Mouse (Mus musculus) stomach, postnatal 0 days (tissue): ENCODE measurements at regions not wholly inside any gene's neighbourhood (a gene's known extent, or its start where the extent isn't known, plus 50 kb on each side); places are given as distances from the start of the nearest gene placed in this dataset.

ENCODE experiments used
- ATAC-seq: fragments of 200-750 bp; cut with Nextera tagmentation; 2 replicates; pipeline ENCODE4 v1.8.0; 2017; ENCODE audit not compliant: low FRiP score, low TSS enrichment
- DNase-seq: peaks from one replicate; pipeline ENCODE4 v3.0.0-alpha.2; 2016; ENCODE audit warnings: low spot score
- H3K27ac ChIP-seq: fragments of 300-500 bp; sonication (generic); replicated peaks from 2 replicates; pipeline ENCODE4 v1.5.1; 2014; ENCODE audit warnings: mild to moderate bottlenecking, control low read depth
- H3K27me3 ChIP-seq: fragments of 300-500 bp; sonication (generic); 2 replicates; pipeline ENCODE4 v1.6.1; 2014; ENCODE audit warnings: low read length; ENCODE audit not compliant: control insufficient read depth, insufficient read depth
- H3K36me3 ChIP-seq: fragments of 300-500 bp; sonication (generic); 2 replicates; pipeline ENCODE4 v1.6.1; 2014; ENCODE audit warnings: low read length, mixed read lengths; ENCODE audit not compliant: control insufficient read depth, insufficient read depth
- H3K4me1 ChIP-seq: fragments of 300-500 bp; sonication (generic); replicated peaks from 2 replicates; pipeline ENCODE4 v1.6.1; 2014; ENCODE audit warnings: antibody characterized with exemption; ENCODE audit not compliant: control insufficient read depth, insufficient read depth
- H3K4me2 ChIP-seq: fragments of 300-500 bp; sonication (generic); replicated peaks from 2 replicates; pipeline ENCODE4 v1.6.1; 2014; ENCODE audit warnings: low read depth, mild to moderate bottlenecking, control low read depth, moderate library complexity
- H3K4me3 ChIP-seq: fragments of 300-500 bp; sonication (generic); 2 replicates; pipeline ENCODE4 v1.5.1; 2014; ENCODE audit warnings: low read depth, low read length, control low read depth
- H3K9ac ChIP-seq: fragments of 300-500 bp; sonication (generic); 2 replicates; pipeline ENCODE4 v1.6.1; 2014; ENCODE audit warnings: mild to moderate bottlenecking, low read length, control low read depth, mixed read lengths
- H3K9me3 ChIP-seq: fragments of 300-500 bp; sonication (generic); 2 replicates; pipeline ENCODE4 v1.6.1; 2016; ENCODE audit warnings: low read length; ENCODE audit not compliant: control insufficient read depth
- CTCF ChIP-seq: IDR thresholded peaks from 2 replicates; pipeline ENCODE4 v1.5.1; 2016; ENCODE audit warnings: antibody characterized with exemption, low read depth, mild to moderate bottlenecking, moderate library complexity
- EP300 ChIP-seq: optimal IDR thresholded peaks from 2 replicates; pipeline ENCODE3; 2016; ENCODE audit warnings: antibody characterized with exemption
- WGBS: fragments of 180-500 bp; shearing (Covaris S2); extraction: QIAGEN DNeasy Blood & Tissue Kit; methylation state at CpG from one replicate; pipeline ENCODE4 v1.1.7; 2014; 5-methylcytosine and 5-hydroxymethylcytosine counted together

- Histone ChIP-seq H3K4me2 (no peak overlapping the region), H3K4me1 (no peaks in the 10 kb centered on the region), H3K27ac (no peak overlapping the region), H3K9me3 (no peaks in the 10 kb centered on the region), H3K9ac (no peak overlapping the region), H3K36me3 (no peaks in the 10 kb centered on the region), H3K27me3 (no peaks in the 10 kb centered on the region), H3K4me3 (no peak overlapping the region)
- DNase-seq = no peak
- TF ChIP-seq CTCF = no peak
- TF ChIP-seq EP300 = no peak
- no peak for ATAC-seq
- 88% methylated on average over 8 of the region's 8 CpGs for WGBS
These were observed 333.7 kb upstream of the Noct start for GRCm38 (mm10) chr3:50890537-50890936.

- DNase-seq (no peak), ATAC-seq (no peak)
- Histone ChIP-seq H3K36me3 (no peaks in the 10 kb centered on the region), H3K4me2 (no peak overlapping the region), H3K27ac (no peak overlapping the region), H3K27me3 (no peaks in the 10 kb centered on the region), H3K4me1 (no peaks in the 10 kb centered on the region), H3K4me3 (no peak overlapping the region), H3K9me3 (no peaks in the 10 kb centered on the region), H3K9ac (no peak overlapping the region)
- TF ChIP-seq CTCF = no peak
- TF ChIP-seq EP300 = no peak
- 72% methylated on average over 9 of the region's 9 CpGs for WGBS
These were observed 326.1 kb upstream of the Noct start for GRCm38 (mm10) chr3:50898179-50898578.

DNA sequence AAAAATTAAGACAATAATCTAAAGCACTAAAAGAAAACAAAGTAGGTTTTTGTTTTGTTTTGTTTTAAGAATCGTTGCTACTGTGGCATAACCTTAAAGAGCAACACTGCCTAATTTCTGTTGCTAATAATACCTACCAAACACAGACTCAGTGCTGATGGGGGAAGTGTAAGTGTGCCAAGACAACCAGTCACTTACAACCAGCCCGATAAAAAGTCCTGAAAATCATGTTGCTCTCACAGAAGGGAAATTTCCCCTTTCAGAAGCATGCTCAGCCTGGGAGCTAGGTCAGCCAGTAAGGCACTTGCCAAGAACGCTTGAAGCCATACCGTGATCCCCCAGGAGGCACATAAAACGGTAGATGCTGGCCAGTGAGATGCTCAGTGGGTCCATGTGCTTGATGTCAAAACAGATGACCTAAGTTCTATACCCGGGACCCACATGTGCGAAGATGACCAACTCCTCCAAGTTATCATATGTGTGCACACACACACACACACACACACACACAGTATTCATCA is 324.4 kb upstream of the Noct start:
- no peaks in the 10 kb centered on the region for H3K9me3 ChIP-seq

GRCm38 (mm10) chr3:50900566-50900965 is 323.7 kb upstream of the Noct start:
- 85% methylated on average over 9 of the region's 9 CpGs for WGBS
- TF ChIP-seq EP300 (no peak), CTCF (no peak)
- no peaks in the 10 kb centered on the region for H3K9me3 ChIP-seq
- DNase-seq (no peak), ATAC-seq (no peak)
- H3K4me1 ChIP-seq = no peaks in the 10 kb centered on the region
- H3K27ac ChIP-seq = no peak overlapping the region
- no peaks in the 10 kb centered on the region for H3K36me3 ChIP-seq
- no peaks in the 10 kb centered on the region for H3K27me3 ChIP-seq
- H3K4me3 ChIP-seq = no peak overlapping the region
- H3K4me2 ChIP-seq = no peak overlapping the region
- H3K9ac ChIP-seq = no peak overlapping the region

More for the DNA sequence above, 324.4 kb upstream of the Noct start:
- DNase-seq (no peak), ATAC-seq (no peak)
- Histone ChIP-seq H3K4me3 (no peak overlapping the region), H3K36me3 (no peaks in the 10 kb centered on the region), H3K4me1 (no peaks in the 10 kb centered on the region), H3K9ac (no peak overlapping the region), H3K4me2 (no peak overlapping the region), H3K27ac (no peak overlapping the region), H3K27me3 (no peaks in the 10 kb centered on the region)
- no peak for TF ChIP-seq CTCF
- TF ChIP-seq EP300 = no peak
- 77% methylated on average over 7 of the region's 7 CpGs for WGBS

DNA sequence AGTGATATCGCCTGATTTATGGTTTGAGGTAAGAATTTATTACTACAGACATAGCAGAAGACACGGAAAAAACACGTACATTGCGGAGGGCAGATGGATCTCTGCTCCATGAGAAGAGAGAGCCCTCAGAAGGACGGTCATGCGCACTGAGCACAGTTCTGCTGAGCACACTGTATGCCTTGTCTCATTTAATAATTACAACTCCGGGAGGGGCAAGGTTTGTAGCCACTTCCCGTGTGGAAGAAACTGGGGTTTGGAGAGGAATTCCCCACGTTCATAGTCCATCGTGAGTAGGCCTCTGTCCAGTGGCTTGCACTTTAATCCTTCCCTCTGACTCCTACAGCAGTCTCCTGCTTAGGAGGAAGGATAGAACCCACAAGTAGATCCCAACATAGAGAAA is 322.9 kb upstream of the Noct start:
- TF ChIP-seq CTCF = no peak
- TF ChIP-seq EP300 = no peak
- DNase-seq = no peak
- no peak overlapping the region for H3K4me2 ChIP-seq
- no peak overlapping the region for H3K9ac ChIP-seq
- H3K27ac ChIP-seq = no peak overlapping the region
- H3K4me3 ChIP-seq = no peak overlapping the region
- 92% methylated on average over 10 of the region's 10 CpGs for WGBS
- no peaks in the 10 kb centered on the region for H3K9me3 ChIP-seq
- ATAC-seq = no peak
- H3K36me3 ChIP-seq = no peaks in the 10 kb centered on the region
- no peaks in the 10 kb centered on the region for H3K4me1 ChIP-seq
- no peaks in the 10 kb centered on the region for H3K27me3 ChIP-seq

DNA sequence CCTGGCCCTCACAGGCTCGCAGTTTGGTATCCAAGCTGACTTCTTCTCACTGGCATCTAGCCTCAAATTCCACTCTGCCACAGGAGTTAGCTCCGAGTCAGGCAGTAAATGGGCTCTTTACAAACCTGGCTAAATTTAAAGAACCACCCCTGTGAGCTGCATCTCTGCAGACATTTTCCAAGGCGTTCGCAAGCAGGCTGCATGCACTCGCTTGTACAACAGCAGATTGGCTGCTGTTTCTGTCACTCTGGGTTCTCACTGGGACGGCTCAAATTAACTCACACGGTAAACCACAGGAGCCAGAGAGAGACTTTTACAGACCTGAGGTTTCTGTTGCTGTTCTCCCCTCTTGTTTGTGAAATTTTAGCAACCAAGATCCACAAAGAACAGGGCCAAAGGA is 321.3 kb upstream of the Noct start:
- no peak for ATAC-seq
- no peak overlapping the region for H3K4me3 ChIP-seq
- H3K9me3 ChIP-seq = no peaks in the 10 kb centered on the region
- TF ChIP-seq EP300 = no peak
- no peak for TF ChIP-seq CTCF
- H3K36me3 ChIP-seq = no peaks in the 10 kb centered on the region
- no peaks in the 10 kb centered on the region for H3K4me1 ChIP-seq
- no peak overlapping the region for H3K9ac ChIP-seq
- no peak overlapping the region for H3K4me2 ChIP-seq
- DNase-seq = no peak
- WGBS = 45% methylated on average over 7 of the region's 7 CpGs
- H3K27me3 ChIP-seq = no peaks in the 10 kb centered on the region
- H3K27ac ChIP-seq = no peak overlapping the region
